ENCODE assay signal across 13 mouse cellular contexts in the genomic region with DNA sequence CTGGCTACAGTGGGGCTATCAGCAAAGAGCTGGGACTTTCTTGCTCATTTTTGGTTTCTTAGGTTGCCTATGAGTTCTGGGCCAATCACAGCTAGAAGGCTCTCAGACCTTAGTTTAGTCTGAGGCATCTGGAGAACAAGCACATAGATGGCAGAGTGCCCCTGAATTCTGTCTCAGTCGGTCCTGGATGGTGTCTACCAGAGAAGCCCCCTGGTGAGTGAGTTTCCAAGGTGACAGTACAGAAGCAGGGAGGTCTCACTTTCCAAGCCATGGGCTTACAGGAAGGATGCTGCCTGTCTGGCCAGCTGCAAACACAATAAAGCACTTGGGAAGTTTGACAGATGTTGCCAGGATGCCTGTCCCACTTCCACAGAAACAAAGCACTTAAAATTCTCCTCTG. TPM values are rescaled to one million over a fixed set of nuclear protein-coding genes. Genes with fewer than 3 reads are reported as not detected.
DNase-seq lines count a peak whose midpoint lies in the region; ATAC-seq lines count a peak whose summit lies in the region.
"Had no signal": no experiment of that assay in that cellular context is flagged by ENCODE, and none has a peak within 500 bp of the region (broad histone marks: within the 10 kb centered on the region; RNA-seq: fewer than 3 reads in every experiment).

No protein-coding gene starts in this region.

- no peaks in the 10 kb centered on the region for H3K36me3 ChIP-seq in limb, embryonic 13.5 days
- no peaks in the 10 kb centered on the region for H3K36me3 ChIP-seq in limb, embryonic 10.5 days
- no peaks in the 10 kb centered on the region for H3K36me3 ChIP-seq in hindbrain, embryonic 13.5 days
- no peaks in the 10 kb centered on the region for H3K36me3 ChIP-seq in neural tube, embryonic 15.5 days
- H3K36me3 ChIP-seq: limb, embryonic 12.5 days; lung, embryonic 15.5 days had no signal

- 0% methylated on average over 1 of the region's 1 CpGs for WGBS in limb, embryonic 13.5 days
- WGBS in limb, embryonic 10.5 days = 3% methylated on average over 1 of the region's 1 CpGs
- 0% methylated on average over 1 of the region's 1 CpGs for WGBS in hindbrain, embryonic 13.5 days
- WGBS in neural tube, embryonic 15.5 days = 0% methylated on average over 1 of the region's 1 CpGs

- H3K27me3 ChIP-seq in limb, embryonic 13.5 days = peaks cover 59% of the 10 kb centered on the region
- peaks cover 71% of the 10 kb centered on the region for H3K27me3 ChIP-seq in limb, embryonic 10.5 days (ENCODE audit: low read depth, poor library complexity, severe bottlenecking)
- peaks cover 20% of the 10 kb centered on the region for H3K27me3 ChIP-seq in hindbrain, embryonic 13.5 days
- 0 out of 2 replicates have a peak, but pooled peaks cover 6% of the 10 kb centered on the region for H3K27me3 ChIP-seq in neural tube, embryonic 15.5 days (replicated peaks)

- DNase-seq in embryo, embryonic 10.5 days (ENCODE audit: low spot score) = peak; percentile 21
- DNase-seq in embryo, embryonic 11 days = no peak
- DNase-seq in limb, embryonic 10.5 days (ENCODE audit: low spot score) = no peak
- DNase-seq in frontal cortex, postnatal 10 days (ENCODE audit: low spot score in 2 of 2) = no peak
- DNase-seq: adrenal gland, adult 8-10 months; cerebellum, adult 11 months had no signal

- 0 out of 2 replicates have a peak overlapping the region, but pooled peaks have one; percentile 100 for H3K4me2 ChIP-seq in limb, embryonic 13.5 days (replicated peaks)
- no peak overlapping the region for H3K4me2 ChIP-seq in hindbrain, embryonic 13.5 days
- peak overlapping the region; percentile 97 for H3K4me2 ChIP-seq in neural tube, embryonic 15.5 days

- H3K4me1 ChIP-seq in limb, embryonic 13.5 days = peaks cover 22% of the 10 kb centered on the region; the same call in 1 of the 2 replicates
- peaks cover 19% of the 10 kb centered on the region for H3K4me1 ChIP-seq in limb, embryonic 10.5 days
- H3K4me1 ChIP-seq in hindbrain, embryonic 13.5 days (replicated peaks) = peaks cover 43% of the 10 kb centered on the region
- H3K4me1 ChIP-seq in neural tube, embryonic 15.5 days = peaks cover 35% of the 10 kb centered on the region

- no peak overlapping the region for H3K4me3 ChIP-seq in limb, embryonic 13.5 days
- H3K4me3 ChIP-seq in limb, embryonic 10.5 days = no peak overlapping the region
- H3K4me3 ChIP-seq in hindbrain, embryonic 13.5 days = no peak overlapping the region
- H3K4me3 ChIP-seq in neural tube, embryonic 15.5 days (replicated peaks) = no peak overlapping the region
- H3K4me3 ChIP-seq: erythroblast, embryonic 14.5 days had no signal

- H3K9me3 ChIP-seq in limb, embryonic 13.5 days = no peaks in the 10 kb centered on the region
- H3K9me3 ChIP-seq in limb, embryonic 10.5 days (replicated peaks) = no peaks in the 10 kb centered on the region
- no peaks in the 10 kb centered on the region for H3K9me3 ChIP-seq in hindbrain, embryonic 13.5 days
- H3K9me3 ChIP-seq in neural tube, embryonic 15.5 days (replicated peaks) = no peaks in the 10 kb centered on the region
- H3K9me3 ChIP-seq: limb, embryonic 12.5 days; lung, embryonic 15.5 days had no signal

- H3K27ac ChIP-seq in limb, embryonic 13.5 days = no peak overlapping the region
- H3K27ac ChIP-seq in limb, embryonic 10.5 days = no peak overlapping the region
- H3K27ac ChIP-seq in hindbrain, embryonic 13.5 days = peak overlapping the region; percentile 80; the same call in 1 of the 2 replicates
- no peak overlapping the region for H3K27ac ChIP-seq in neural tube, embryonic 15.5 days (replicated peaks)
- H3K27ac ChIP-seq: limb, embryonic 12.5 days had no signal

- no peak overlapping the region for H3K9ac ChIP-seq in limb, embryonic 13.5 days
- no peak overlapping the region for H3K9ac ChIP-seq in hindbrain, embryonic 13.5 days
- H3K9ac ChIP-seq in neural tube, embryonic 15.5 days (replicated peaks) = no peak overlapping the region
- H3K9ac ChIP-seq: limb, embryonic 12.5 days had no signal

- ATAC-seq in limb, embryonic 13.5 days (ENCODE audit: low FRiP score, low read depth) = no peak
- ATAC-seq in hindbrain, embryonic 13.5 days (ENCODE audit: low FRiP score) = 0 out of 2 replicates have a peak, but pooled peaks have one; percentile 0
- no peak for ATAC-seq in neural tube, embryonic 15.5 days (ENCODE audit: low FRiP score)
- ATAC-seq in granulocyte monocyte progenitor cell, adult 5-6 weeks (replicated peaks; ENCODE audit: poor library complexity, severe bottlenecking) = no peak

RNA-seq across cellular contexts. Expression of a gene that starts 1.1 kb away (rescaled TPM):
- 2.1 and 2.6 TPM in 2 replicates for polyA plus RNA-seq in limb, embryonic 13.5 days (2015; fragmentation: Nextera tagmentation; extraction: Ambion mirVana)
- polyA plus RNA-seq in limb, embryonic 10.5 days (2016; fragmentation: Nextera tagmentation; extraction: Ambion mirVana) = 0.68 and 1.2 TPM in 2 replicates
- polyA plus RNA-seq in hindbrain, embryonic 13.5 days (2015; fragmentation: Nextera tagmentation; extraction: Ambion mirVana) = 4.4 and 5.2 TPM in 2 replicates
- polyA plus RNA-seq in neural tube, embryonic 15.5 days (2015; fragmentation: Nextera tagmentation; extraction: Ambion mirVana) = 4.4 and 5.9 TPM in 2 replicates
- total RNA-seq in granulocyte monocyte progenitor cell, adult 5-6 weeks (2014; fragmentation: Nextera tagmentation) = not detected in 2 replicates
- not detected in 2 replicates for total RNA-seq in granulocyte monocyte progenitor cell, adult 5-6 weeks (2017)
- polyA plus RNA-seq: erythroblast, embryonic 14.5 days had no signal

RNA-seq across cellular contexts. Expression of a gene that starts 52.1 kb away (rescaled TPM):
- polyA plus RNA-seq in limb, embryonic 13.5 days (2015; fragmentation: Nextera tagmentation; extraction: Ambion mirVana) = 78.0 and 88.5 TPM in 2 replicates
- polyA plus RNA-seq in limb, embryonic 10.5 days (2016; fragmentation: Nextera tagmentation; extraction: Ambion mirVana) = 59.0 and 62.6 TPM in 2 replicates
- polyA plus RNA-seq in hindbrain, embryonic 13.5 days (2015; fragmentation: Nextera tagmentation; extraction: Ambion mirVana) = 76.0 and 76.6 TPM in 2 replicates
- polyA plus RNA-seq in neural tube, embryonic 15.5 days (2015; fragmentation: Nextera tagmentation; extraction: Ambion mirVana) = 86.0 and 89.8 TPM in 2 replicates
- total RNA-seq in granulocyte monocyte progenitor cell, adult 5-6 weeks (2014; fragmentation: Nextera tagmentation) = 51.4 and 54.4 TPM in 2 replicates
- total RNA-seq in granulocyte monocyte progenitor cell, adult 5-6 weeks (2017) = 48.3 and 57.0 TPM in 2 replicates
